Mouse (Mus musculus) midbrain, embryonic 13.5 days (tissue): Measurements from ENCODE around the gene Nox1. TPM values are rescaled to one million over a fixed set of nuclear protein-coding genes. Genes with fewer than 3 reads are reported as not detected.

Source experiments
- ATAC-seq: fragments of 200-750 bp; cut with Nextera tagmentation; 2 replicates; pipeline ENCODE4 v1.8.0; 2017; ENCODE audit warnings: mild to moderate bottlenecking, moderate TSS enrichment, moderate library complexity
- H3K27ac ChIP-seq: fragments of 300-500 bp; sonication (generic); 2 replicates; pipeline ENCODE4 v1.5.1; 2015; ENCODE audit warnings: inconsistent platforms, mild to moderate bottlenecking, moderate library complexity
- H3K27me3 ChIP-seq: fragments of 300-500 bp; sonication (generic); 2 replicates; pipeline ENCODE4 v1.6.1; 2015; ENCODE audit warnings: mild to moderate bottlenecking, inconsistent platforms
- H3K36me3 ChIP-seq: fragments of 300-500 bp; sonication (generic); 2 replicates; pipeline ENCODE4 v1.6.1; 2015; ENCODE audit warnings: mild to moderate bottlenecking, inconsistent platforms
- H3K4me1 ChIP-seq: fragments of 300-500 bp; sonication (generic); replicated peaks from 2 replicates; pipeline ENCODE4 v1.6.1; 2015; ENCODE audit warnings: inconsistent platforms
- H3K4me2 ChIP-seq: fragments of 300-500 bp; sonication (generic); replicated peaks from 2 replicates; pipeline ENCODE4 v1.6.1; 2015; ENCODE audit warnings: moderate library complexity, mild to moderate bottlenecking, inconsistent platforms
- H3K4me3 ChIP-seq: fragments of 300-500 bp; sonication (generic); replicated peaks from 2 replicates; pipeline ENCODE4 v1.5.1; 2015; ENCODE audit warnings: mild to moderate bottlenecking, inconsistent platforms
- H3K9ac ChIP-seq: fragments of 300-500 bp; sonication (generic); replicated peaks from 2 replicates; pipeline ENCODE4 v1.6.1; 2015; ENCODE audit warnings: mild to moderate bottlenecking, inconsistent platforms
- H3K9me3 ChIP-seq: fragments of 300-500 bp; sonication (generic); 2 replicates; pipeline ENCODE4 v1.6.1; 2016; ENCODE audit warnings: mild to moderate bottlenecking, inconsistent platforms
- WGBS: fragments of 180-500 bp; shearing (Covaris S2); methylation state at CpG from one replicate; pipeline ENCODE4 v1.1.7; 2015; 5-methylcytosine and 5-hydroxymethylcytosine counted together
- polyA plus RNA-seq: library from polyadenylated mRNA; unstranded; fragments of >200 nt; fragmentation: Nextera tagmentation; extraction: Ambion mirVana; gene quantifications from 2 replicates; pipeline ENCODE4 v1.2.1, GENCODE M21; 2015

Gene Nox1
- polyA plus RNA-seq, 1 experiment from 2014 or later = 0.07 TPM

GRCm38 (mm10) chrX:134170584-134170983, 51.2 kb downstream of the Nox1 start:
- WGBS = 96% methylated on average over 1 of the region's 1 CpGs
- no peaks in the 10 kb centered on the region for H3K36me3 ChIP-seq
- H3K4me1 ChIP-seq = no peaks in the 10 kb centered on the region
- H3K27me3 ChIP-seq = no peaks in the 10 kb centered on the region
- no peak overlapping the region for H3K9ac ChIP-seq
- ATAC-seq = no peak
- H3K9me3 ChIP-seq = no peaks in the 10 kb centered on the region
- no peak overlapping the region for H3K4me2 ChIP-seq
- H3K27ac ChIP-seq = no peak overlapping the region
- no peak overlapping the region for H3K4me3 ChIP-seq

- Histone ChIP-seq H3K27me3 (peaks cover 14% of the 10 kb centered on the region), H3K9ac (no peak overlapping the region), H3K9me3 (no peaks in the 10 kb centered on the region), H3K4me1 (no peaks in the 10 kb centered on the region; the same call in 1 of the 2 replicates), H3K36me3 (no peaks in the 10 kb centered on the region), H3K4me3 (no peak overlapping the region), H3K27ac (no peak overlapping the region), H3K4me2 (peak overlapping the region; percentile 58)
- WGBS = 45% methylated on average over 4 of the region's 4 CpGs
- no peak for ATAC-seq
Measured at GRCm38 (mm10) chrX:134163484-134163883, 58.3 kb downstream of the Nox1 start.

- no peaks in the 10 kb centered on the region for H3K36me3 ChIP-seq
- no peak overlapping the region for H3K27ac ChIP-seq
- H3K27me3 ChIP-seq = peaks cover 14% of the 10 kb centered on the region
- peak overlapping the region; percentile 40 for H3K4me3 ChIP-seq
- WGBS = 25% methylated on average over 11 of the region's 11 CpGs
- no peaks in the 10 kb centered on the region; the same call in 1 of the 2 replicates for H3K4me1 ChIP-seq
- peak overlapping the region; percentile 58 for H3K4me2 ChIP-seq
- H3K9ac ChIP-seq = peak overlapping the region; percentile 32; the same call in 1 of the 2 replicates
- H3K9me3 ChIP-seq = no peaks in the 10 kb centered on the region
- 0 out of 2 replicates have a peak, but pooled peaks have one; percentile 24 for ATAC-seq
Measured at GRCm38 (mm10) chrX:134162826-134163225, 58.9 kb downstream of the Nox1 start.

- H3K4me3 ChIP-seq = peak within 1 kb of the TSS; percentile 40
- no peak for ATAC-seq
- H3K36me3 ChIP-seq = no peaks in the 10 kb centered on the region
- no peaks in the 10 kb centered on the region for H3K9me3 ChIP-seq
- peak within 1 kb of the TSS; percentile 32; the same call in 1 of the 2 replicates for H3K9ac ChIP-seq
- H3K4me2 ChIP-seq = peak within 1 kb of the TSS; percentile 58
- peaks cover 14% of the 10 kb centered on the region for H3K27me3 ChIP-seq
- WGBS = 35% methylated on average over 16 of the region's 16 CpGs
- H3K27ac ChIP-seq = no peak within 1 kb of the TSS
- no peaks in the 10 kb centered on the region; the same call in 1 of the 2 replicates for H3K4me1 ChIP-seq
Measured at GRCm38 (mm10) chrX:134162043-134162720, 59.6 kb downstream of the Nox1 start, which contains the start of gene Xkrx. Gene Xkrx, minus strand, starts transcription at chrX:134162076.

- ATAC-seq = no peak
- H3K4me3 ChIP-seq = no peak overlapping the region
- H3K4me1 ChIP-seq = no peaks in the 10 kb centered on the region; the same call in 1 of the 2 replicates
- H3K27ac ChIP-seq = no peak overlapping the region
- no peaks in the 10 kb centered on the region for H3K36me3 ChIP-seq
- no peaks in the 10 kb centered on the region for H3K9me3 ChIP-seq
- H3K27me3 ChIP-seq = peaks cover 14% of the 10 kb centered on the region
- H3K9ac ChIP-seq = no peak overlapping the region
- H3K4me2 ChIP-seq = no peak overlapping the region
- WGBS = 90% methylated on average over 2 of the region's 2 CpGs
Measured at GRCm38 (mm10) chrX:134160442-134160841, 61.3 kb downstream of the Nox1 start.

- no peaks in the 10 kb centered on the region; the same call in 1 of the 2 replicates for H3K4me1 ChIP-seq
- no peak for ATAC-seq
- H3K36me3 ChIP-seq = no peaks in the 10 kb centered on the region
- 46% methylated on average over 7 of the region's 7 CpGs for WGBS
- H3K27ac ChIP-seq = no peak overlapping the region
- no peaks in the 10 kb centered on the region for H3K9me3 ChIP-seq
- no peak overlapping the region for H3K4me2 ChIP-seq
- no peak overlapping the region for H3K9ac ChIP-seq
- H3K4me3 ChIP-seq = no peak overlapping the region
- peaks cover 14% of the 10 kb centered on the region for H3K27me3 ChIP-seq
Measured at GRCm38 (mm10) chrX:134158151-134158550, 63.6 kb downstream of the Nox1 start.

- Histone ChIP-seq H3K4me2 (no peak overlapping the region), H3K27me3 (peaks cover 9% of the 10 kb centered on the region; the same call in 1 of the 2 replicates), H3K9ac (no peak overlapping the region), H3K4me3 (no peak overlapping the region), H3K4me1 (no peaks in the 10 kb centered on the region), H3K9me3 (no peaks in the 10 kb centered on the region), H3K36me3 (no peaks in the 10 kb centered on the region), H3K27ac (no peak overlapping the region)
- 80% methylated on average over 4 of the region's 4 CpGs for WGBS
- no peak for ATAC-seq
Measured at GRCm38 (mm10) chrX:134141986-134142385, 79.8 kb downstream of the Nox1 start.

GRCm38 (mm10) chrX:134141551-134141950, 80.2 kb downstream of the Nox1 start:
- 78% methylated on average over 1 of the region's 1 CpGs for WGBS

GRCm38 (mm10) chrX:134140024-134140423, 81.7 kb downstream of the Nox1 start:
- peaks cover 9% of the 10 kb centered on the region; the same call in 1 of the 2 replicates for H3K27me3 ChIP-seq
- H3K9ac ChIP-seq = no peak overlapping the region
- no peak overlapping the region for H3K27ac ChIP-seq
- no peak overlapping the region for H3K4me2 ChIP-seq
- no peaks in the 10 kb centered on the region for H3K4me1 ChIP-seq
- H3K36me3 ChIP-seq = no peaks in the 10 kb centered on the region
- no peaks in the 10 kb centered on the region for H3K9me3 ChIP-seq
- 83% methylated on average over 6 of the region's 6 CpGs for WGBS
- ATAC-seq = no peak
- no peak overlapping the region for H3K4me3 ChIP-seq

More at GRCm38 (mm10) chrX:134141551-134141950, 80.2 kb downstream of the Nox1 start:
- Histone ChIP-seq H3K4me2 (no peak overlapping the region), H3K4me1 (no peaks in the 10 kb centered on the region), H3K9ac (no peak overlapping the region), H3K36me3 (no peaks in the 10 kb centered on the region), H3K27me3 (peaks cover 9% of the 10 kb centered on the region; the same call in 1 of the 2 replicates), H3K4me3 (no peak overlapping the region), H3K27ac (no peak overlapping the region), H3K9me3 (no peaks in the 10 kb centered on the region)
- ATAC-seq = no peak

GRCm38 (mm10) chrX:134133821-134134220, 87.9 kb downstream of the Nox1 start:
- no peaks in the 10 kb centered on the region for H3K36me3 ChIP-seq
- H3K9ac ChIP-seq = no peak overlapping the region
- H3K4me2 ChIP-seq = no peak overlapping the region
- no peaks in the 10 kb centered on the region for H3K9me3 ChIP-seq
- H3K4me1 ChIP-seq = no peaks in the 10 kb centered on the region
- no peak overlapping the region for H3K4me3 ChIP-seq
- ATAC-seq = no peak
- WGBS = 51% methylated on average over 3 of the region's 3 CpGs
- H3K27ac ChIP-seq = no peak overlapping the region
- H3K27me3 ChIP-seq = peaks cover 13% of the 10 kb centered on the region; the same call in 1 of the 2 replicates

- Histone ChIP-seq H3K4me3 (no peak overlapping the region), H3K4me2 (no peak overlapping the region), H3K9me3 (no peaks in the 10 kb centered on the region), H3K27me3 (peaks cover 25% of the 10 kb centered on the region; the same call in 1 of the 2 replicates), H3K36me3 (no peaks in the 10 kb centered on the region), H3K9ac (no peak overlapping the region), H3K4me1 (no peaks in the 10 kb centered on the region), H3K27ac (no peak overlapping the region)
- ATAC-seq = no peak
- WGBS = 32% methylated on average over 5 of the region's 5 CpGs
Measured at GRCm38 (mm10) chrX:134132295-134132694, 89.5 kb downstream of the Nox1 start.

GRCm38 (mm10) chrX:134128549-134128948, 93.2 kb downstream of the Nox1 start:
- Histone ChIP-seq H3K4me2 (no peak overlapping the region), H3K9me3 (no peaks in the 10 kb centered on the region), H3K27ac (no peak overlapping the region), H3K9ac (no peak overlapping the region), H3K4me1 (no peaks in the 10 kb centered on the region), H3K4me3 (no peak overlapping the region), H3K36me3 (no peaks in the 10 kb centered on the region), H3K27me3 (peaks cover 32% of the 10 kb centered on the region; the same call in 1 of the 2 replicates)
- 78% methylated on average over 3 of the region's 3 CpGs for WGBS
- ATAC-seq = no peak
